In the genomic region with DNA sequence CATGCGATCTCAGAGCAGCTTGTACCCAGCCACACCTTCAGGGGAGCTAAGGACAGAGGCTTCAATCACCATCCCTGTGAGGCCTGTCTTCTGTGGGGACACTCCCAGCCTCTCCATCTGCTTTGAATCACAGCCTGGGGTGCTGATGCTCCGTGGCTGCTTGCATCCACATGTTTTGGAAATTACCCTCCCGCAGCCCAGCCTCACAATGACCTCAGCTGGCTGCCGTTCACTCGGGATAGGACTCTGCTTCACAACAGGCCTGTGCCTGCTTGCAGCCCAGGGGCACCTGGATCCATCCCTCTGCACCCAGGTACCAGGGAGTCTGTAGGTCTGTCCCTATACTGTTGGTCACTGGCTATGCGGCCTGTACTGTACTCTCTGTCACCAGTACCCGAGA, we compare ENCODE assay signal across 20 mouse cellular contexts.
A peak's percentile ranks its signal among the peaks of the same experiment; 100 is the strongest.
DNase-seq lines count a peak whose midpoint lies in the region; ATAC-seq lines count a peak whose summit lies in the region.
"Had no signal": no experiment of that assay in that cellular context is flagged by ENCODE, and none has a peak within 500 bp of the region (broad histone marks: within the 10 kb centered on the region; RNA-seq: fewer than 3 reads in every experiment).

No protein-coding gene starts in this region.

- no peaks in the 10 kb centered on the region for H3K36me3 ChIP-seq in embryonic facial prominence, embryonic 12.5 days
- no peaks in the 10 kb centered on the region for H3K36me3 ChIP-seq in limb, embryonic 10.5 days
- H3K36me3 ChIP-seq in forebrain, embryonic 12.5 days (replicated peaks): no peaks in the 10 kb centered on the region
- no peaks in the 10 kb centered on the region for H3K36me3 ChIP-seq in hindbrain, embryonic 13.5 days
- H3K36me3 ChIP-seq: heart, embryonic 15.5 days; hindbrain, embryonic 10.5 days; limb, embryonic 15.5 days; liver, embryonic 15.5 days; midbrain, embryonic 12.5 days had no signal

- H3K27ac ChIP-seq in embryonic facial prominence, embryonic 12.5 days: no peak overlapping the region
- peak overlapping the region; percentile 25; the same call in 1 of the 2 replicates for H3K27ac ChIP-seq in limb, embryonic 10.5 days
- no peak overlapping the region for H3K27ac ChIP-seq in forebrain, embryonic 12.5 days
- no peak overlapping the region for H3K27ac ChIP-seq in hindbrain, embryonic 13.5 days
- H3K27ac ChIP-seq: forebrain, embryonic 13.5 days; heart, embryonic 15.5 days; hindbrain, embryonic 10.5 days; limb, embryonic 15.5 days; liver, embryonic 15.5 days; midbrain, embryonic 12.5 days had no signal

- no peak overlapping the region for H3K9ac ChIP-seq in embryonic facial prominence, embryonic 12.5 days
- H3K9ac ChIP-seq in forebrain, embryonic 12.5 days: no peak overlapping the region
- no peak overlapping the region for H3K9ac ChIP-seq in hindbrain, embryonic 13.5 days
- H3K9ac ChIP-seq: forebrain, embryonic 13.5 days; heart, embryonic 15.5 days; limb, embryonic 15.5 days; liver, embryonic 15.5 days; midbrain, embryonic 12.5 days had no signal

- DNase-seq in gastrocnemius, adult 18-20 months (ENCODE audit: low spot score): peak; percentile 51
- DNase-seq in gastrocnemius, postnatal 10 days: no peak
- DNase-seq in 3T3-L1 (ENCODE audit: low read depth, low spot score): peak; percentile 20
- no peak for DNase-seq in limb, embryonic 10.5 days (ENCODE audit: low spot score)
- no peak for DNase-seq in spleen, postnatal 10 days (ENCODE audit: low spot score in 2 of 2)
- DNase-seq: cerebellum, adult 2 months; heart, adult 18-20 months; kidney, adult 8-10 months; kidney, postnatal 14 days; right cerebral cortex, postnatal 25 days; thymus, adult 2 months had no signal

- ATAC-seq in embryonic facial prominence, embryonic 12.5 days (ENCODE audit: insufficient number of reproducible peaks, insufficient read depth, low FRiP score, low TSS enrichment): peak; percentile 36; the same call in 1 of the 2 replicates
- ATAC-seq in forebrain, embryonic 12.5 days (ENCODE audit: low FRiP score): no peak
- no peak for ATAC-seq in hindbrain, embryonic 13.5 days (ENCODE audit: low FRiP score)
- ATAC-seq: forebrain, embryonic 13.5 days had no signal

- H3K4me2 ChIP-seq in embryonic facial prominence, embryonic 12.5 days (replicated peaks): no peak overlapping the region
- no peak overlapping the region for H3K4me2 ChIP-seq in forebrain, embryonic 12.5 days
- H3K4me2 ChIP-seq in hindbrain, embryonic 13.5 days: no peak overlapping the region
- H3K4me2 ChIP-seq: forebrain, embryonic 13.5 days; heart, embryonic 15.5 days; limb, embryonic 15.5 days; liver, embryonic 15.5 days; midbrain, embryonic 12.5 days had no signal

- no peaks in the 10 kb centered on the region for H3K9me3 ChIP-seq in embryonic facial prominence, embryonic 12.5 days
- no peaks in the 10 kb centered on the region for H3K9me3 ChIP-seq in limb, embryonic 10.5 days (replicated peaks)
- H3K9me3 ChIP-seq in forebrain, embryonic 12.5 days: no peaks in the 10 kb centered on the region
- H3K9me3 ChIP-seq in hindbrain, embryonic 13.5 days: no peaks in the 10 kb centered on the region
- H3K9me3 ChIP-seq: forebrain, embryonic 13.5 days; heart, embryonic 15.5 days; hindbrain, embryonic 10.5 days; limb, embryonic 15.5 days; liver, embryonic 15.5 days; midbrain, embryonic 12.5 days had no signal

- H3K4me3 ChIP-seq in embryonic facial prominence, embryonic 12.5 days: no peak overlapping the region
- H3K4me3 ChIP-seq in limb, embryonic 10.5 days: no peak overlapping the region
- no peak overlapping the region for H3K4me3 ChIP-seq in forebrain, embryonic 12.5 days (replicated peaks)
- no peak overlapping the region for H3K4me3 ChIP-seq in hindbrain, embryonic 13.5 days
- H3K4me3 ChIP-seq: forebrain, embryonic 13.5 days; heart, embryonic 15.5 days; hindbrain, embryonic 10.5 days; limb, embryonic 15.5 days; liver, embryonic 15.5 days; midbrain, embryonic 12.5 days had no signal

- WGBS in embryonic facial prominence, embryonic 12.5 days: 33% methylated on average over 7 of the region's 7 CpGs
- 45% methylated on average over 7 of the region's 7 CpGs for WGBS in limb, embryonic 10.5 days
- 81% methylated on average over 7 of the region's 7 CpGs for WGBS in forebrain, embryonic 12.5 days
- WGBS in hindbrain, embryonic 13.5 days: 66% methylated on average over 7 of the region's 7 CpGs

- H3K4me1 ChIP-seq in embryonic facial prominence, embryonic 12.5 days: peaks cover 25% of the 10 kb centered on the region
- peaks cover 29% of the 10 kb centered on the region for H3K4me1 ChIP-seq in limb, embryonic 10.5 days
- peaks cover 7% of the 10 kb centered on the region; the same call in 1 of the 2 replicates for H3K4me1 ChIP-seq in forebrain, embryonic 12.5 days
- no peaks in the 10 kb centered on the region for H3K4me1 ChIP-seq in hindbrain, embryonic 13.5 days (replicated peaks)
- H3K4me1 ChIP-seq: forebrain, embryonic 13.5 days; heart, embryonic 15.5 days had no signal

- no peaks in the 10 kb centered on the region for H3K27me3 ChIP-seq in embryonic facial prominence, embryonic 12.5 days
- 0 out of 2 replicates have a peak, but pooled peaks cover 3% of the 10 kb centered on the region for H3K27me3 ChIP-seq in limb, embryonic 10.5 days (ENCODE audit: low read depth, poor library complexity, severe bottlenecking)
- 0 out of 2 replicates have a peak, but pooled peaks cover 4% of the 10 kb centered on the region for H3K27me3 ChIP-seq in forebrain, embryonic 12.5 days
- H3K27me3 ChIP-seq in hindbrain, embryonic 13.5 days: 0 out of 2 replicates have a peak, but pooled peaks cover 3% of the 10 kb centered on the region
- H3K27me3 ChIP-seq: forebrain, embryonic 13.5 days; limb, embryonic 15.5 days; liver, embryonic 15.5 days; midbrain, embryonic 12.5 days had no signal

Comparison
In these comparisons a context has a peak if more than half of its experiments do, and no peak if none do; other contexts are left out.
1. DNase-seq: peak in gastrocnemius, adult 18-20 months (single experiment) and 3T3-L1 (single experiment); none in gastrocnemius, postnatal 10 days (single experiment), limb, embryonic 10.5 days (single experiment) and spleen, postnatal 10 days (0 of 2).